Mouse (Mus musculus): ENCODE results near the gene Gm5935.
"Not testable (repeated sequence)": the region's sequence is repeated elsewhere in the genome, so short reads cannot be mapped to it uniquely, and the experiment has no call there.

Gm5935 gene

DNA sequence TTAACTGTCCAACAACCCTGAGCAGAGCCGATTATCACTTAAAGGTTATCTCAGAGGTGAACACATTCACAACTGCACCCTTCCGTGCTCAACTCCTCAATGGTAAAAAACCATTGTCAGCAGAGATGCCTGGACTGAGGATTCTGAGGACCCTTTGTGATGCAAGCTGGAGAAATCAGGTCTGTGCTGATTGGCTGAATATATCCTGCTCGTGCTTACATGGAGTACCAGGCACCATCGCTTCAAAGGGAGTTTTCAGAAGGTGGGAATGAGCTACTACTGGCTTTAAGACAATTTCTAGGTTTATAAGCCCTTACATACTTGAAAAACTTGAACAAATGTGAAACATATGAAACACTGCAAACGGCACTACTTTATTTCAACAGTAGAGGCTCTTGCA is at the start of gene Gm5935:
TSS of gene Gm5935 (minus strand) at position 101 of the 400 bp plus-strand sequence.
- DNase-seq (ENCODE audit: low spot score in 2 of 2), result not testable (repeated sequence)

All from right cerebral cortex, postnatal 36 days (tissue).